Mouse (Mus musculus) CH12.LX (cell line): ENCODE results near the gene Acadvl. TPM values are rescaled to one million over a fixed set of nuclear protein-coding genes. Genes with fewer than 3 reads are reported as not detected.

Source experiments
- DNase-seq: peaks from one replicate; pipeline ENCODE4 v3.0.0-alpha.2; 2013; ENCODE audit errors: extremely low read depth
- H3K27ac ChIP-seq: 2 replicates; pipeline ENCODE4 v1.5.1; 2012; ENCODE audit warnings: low read depth, mild to moderate bottlenecking, control low read depth, moderate library complexity; ENCODE audit not compliant: insufficient read depth
- H3K27me3 ChIP-seq: replicated peaks from 2 replicates; pipeline ENCODE3; 2012; ENCODE audit warnings: inconsistent platforms
- H3K36me3 ChIP-seq, 2 experiments: replicated peaks in 1 of 2; 2 replicates each; pipeline versions ENCODE3 to v1.6.1; 2012; ENCODE audit warnings: inconsistent platforms in 1 of 2, low read length in 1 of 2, mild to moderate bottlenecking in 1 of 2, mixed read lengths in 1 of 2, moderate library complexity in 1 of 2; ENCODE audit not compliant: control insufficient read depth in 1 of 2, insufficient read depth in 1 of 2
- H3K4me1 ChIP-seq, 2 experiments: 2 replicates each; pipeline ENCODE4 v1.6.1; 2012; ENCODE audit warnings: inconsistent platforms in 1 of 2, moderate library complexity in 1 of 2; ENCODE audit not compliant: insufficient read depth in 2 of 2, control insufficient read depth in 1 of 2
- H3K4me2 ChIP-seq: 2 replicates; pipeline ENCODE4 v1.6.1; 2012; ENCODE audit warnings: low read depth, mild to moderate bottlenecking, control low read depth; ENCODE audit not compliant: poor library complexity, insufficient read depth, severe bottlenecking
- H3K4me3 ChIP-seq, 3 experiments: fragments of 150-350 bp in 1 of 3; sonication (generic) in 1 of 3; replicated peaks in 1 of 3; 2 replicates each; pipeline versions ENCODE3 to v1.5.1; 2011 to 2012; ENCODE audit warnings: low read depth in 2 of 3, low read length in 2 of 3, mild to moderate bottlenecking in 2 of 3, moderate library complexity in 2 of 3, control low read depth in 1 of 3, improper control_type of control experiment in 1 of 3, inconsistent platforms in 1 of 3, mixed read lengths in 1 of 3; ENCODE audit not compliant: poor library complexity in 1 of 3
- H3K79me2 ChIP-seq: replicated peaks from 2 replicates; pipeline ENCODE4 v1.6.1; 2012; ENCODE audit warnings: mild to moderate bottlenecking, moderate library complexity; ENCODE audit not compliant: control insufficient read depth, poor library complexity, insufficient read depth, severe bottlenecking; ENCODE audit errors: extremely low read depth
- H3K9ac ChIP-seq: 2 replicates; pipeline ENCODE4 v1.6.1; 2012; ENCODE audit warnings: low read depth, mild to moderate bottlenecking, control low read depth, moderate library complexity; ENCODE audit not compliant: insufficient read depth
- H3K9me3 ChIP-seq: replicated peaks from 2 replicates; pipeline ENCODE3; 2012; ENCODE audit warnings: low read length, inconsistent platforms, mixed read lengths
- BHLHE40 ChIP-seq: IDR thresholded peaks from 2 replicates; pipeline ENCODE4 v1.6.1; 2011; ENCODE audit warnings: mild to moderate bottlenecking, low read depth, low read length, improper control_type of control experiment
- CHD1 ChIP-seq: IDR thresholded peaks from 2 replicates; pipeline ENCODE4 v1.6.1; 2012; ENCODE audit warnings: low read depth, low read length, improper control_type of control experiment, inconsistent platforms
- CHD2 ChIP-seq: IDR thresholded peaks from 2 replicates; pipeline ENCODE4 v1.6.1; 2011; ENCODE audit warnings: low read length, improper control_type of control experiment
- CTCF ChIP-seq, 2 experiments: IDR thresholded peaks in 1 of 2; conservative IDR thresholded peaks in 1 of 2; 2 replicates each; pipeline ENCODE4 v1.5.1; 2011 to 2012; ENCODE audit warnings: low read depth in 2 of 2, low read length in 2 of 2, improper control_type of control experiment in 1 of 2, inconsistent platforms in 1 of 2, mild to moderate bottlenecking in 1 of 2, moderate library complexity in 1 of 2
- ELF1 ChIP-seq: IDR thresholded peaks from 2 replicates; pipeline ENCODE4 v1.6.1; 2014; ENCODE audit warnings: low read depth, mild to moderate bottlenecking, inconsistent platforms, low read length, improper control_type of control experiment
- ETS1 ChIP-seq: conservative IDR thresholded peaks from 2 replicates; pipeline ENCODE4 v1.6.1; 2012; ENCODE audit warnings: low read depth, mild to moderate bottlenecking, inconsistent platforms, low read length, improper control_type of control experiment, moderate library complexity
- HCFC1 ChIP-seq: IDR thresholded peaks from 2 replicates; pipeline ENCODE4 v1.6.1; 2012; ENCODE audit warnings: low read depth, mild to moderate bottlenecking, inconsistent platforms, low read length, improper control_type of control experiment
- IRF4 ChIP-seq: IDR thresholded peaks from 2 replicates; pipeline ENCODE4 v1.6.1; 2014; ENCODE audit warnings: low read depth, mild to moderate bottlenecking, inconsistent platforms, low read length, improper control_type of control experiment
- JUND ChIP-seq: conservative IDR thresholded peaks from 2 replicates; pipeline ENCODE4 v1.6.1; 2011; ENCODE audit warnings: low read depth, low read length, improper control_type of control experiment
- KAT2A ChIP-seq: IDR thresholded peaks from 2 replicates; pipeline ENCODE4 v1.6.1; 2012; ENCODE audit warnings: low read length, improper control_type of control experiment, inconsistent platforms; ENCODE audit not compliant: insufficient replicate concordance
- MAFK ChIP-seq: IDR thresholded peaks from 2 replicates; pipeline ENCODE4 v1.6.1; 2011; ENCODE audit warnings: low read length, improper control_type of control experiment; ENCODE audit not compliant: insufficient replicate concordance
- MAX ChIP-seq: IDR thresholded peaks from 2 replicates; pipeline ENCODE4 v1.6.1; 2011; ENCODE audit warnings: low read length, improper control_type of control experiment
- MAZ ChIP-seq: IDR thresholded peaks from 2 replicates; pipeline ENCODE4 v1.6.1; 2012; ENCODE audit warnings: low read depth, mild to moderate bottlenecking, inconsistent platforms, low read length, improper control_type of control experiment, moderate library complexity
- MXI1 ChIP-seq: IDR thresholded peaks from 2 replicates; pipeline ENCODE4 v1.6.1; 2011; ENCODE audit warnings: mild to moderate bottlenecking, low read depth, low read length, improper control_type of control experiment
- MYC ChIP-seq: IDR thresholded peaks from 2 replicates; pipeline ENCODE4 v1.6.1; 2011; ENCODE audit warnings: low read depth, mild to moderate bottlenecking, improper control_type of control experiment, low read length
- PAX5 ChIP-seq: IDR thresholded peaks from 2 replicates; pipeline ENCODE4 v1.6.1; 2012; ENCODE audit warnings: low read length, inconsistent platforms, mixed read lengths
- POLR2AphosphoS2 ChIP-seq: IDR thresholded peaks from 2 replicates; pipeline ENCODE4 v1.6.1; 2011; ENCODE audit warnings: low read depth, low read length, improper control_type of control experiment
- RCOR1 ChIP-seq: conservative IDR thresholded peaks from 2 replicates; pipeline ENCODE4 v1.6.1; 2012; ENCODE audit warnings: low read depth, mild to moderate bottlenecking, inconsistent platforms, low read length, improper control_type of control experiment
- SMC3 ChIP-seq: IDR thresholded peaks from 2 replicates; pipeline ENCODE4 v1.6.1; 2011; ENCODE audit warnings: low read depth, low read length, improper control_type of control experiment
- UBTF ChIP-seq: IDR thresholded peaks from 2 replicates; pipeline ENCODE4 v1.6.1; 2012; ENCODE audit warnings: low read depth, mild to moderate bottlenecking, inconsistent platforms, low read length, improper control_type of control experiment, moderate library complexity
- ZC3H11A ChIP-seq: IDR thresholded peaks from 2 replicates; pipeline ENCODE4 v1.6.1; 2012; ENCODE audit warnings: low read depth, mild to moderate bottlenecking, inconsistent platforms, low read length, improper control_type of control experiment
- ZKSCAN1 ChIP-seq: IDR thresholded peaks from 2 replicates; pipeline ENCODE4 v1.6.1; 2012; ENCODE audit warnings: low read depth, inconsistent platforms, low read length, improper control_type of control experiment, borderline replicate concordance
- ZMIZ1 ChIP-seq: IDR thresholded peaks from 2 replicates; pipeline ENCODE4 v1.6.1; 2012; ENCODE audit warnings: low read depth, mild to moderate bottlenecking, inconsistent platforms, low read length, improper control_type of control experiment
- ZNF384 ChIP-seq: IDR thresholded peaks from 2 replicates; pipeline ENCODE4 v1.6.1; 2012; ENCODE audit warnings: low read depth, low read length, improper control_type of control experiment, inconsistent platforms
- dilution Hi-C: fragments of 300-500 bp; cut with MboI; formaldehyde crosslinking; loops from 2 replicates; pipeline ENCODE4 v1.14.3; 2020; ENCODE audit warnings: low sequenced_read_pairs; ENCODE audit not compliant: extremely low pct_unique_long_range_greater_than_20kb, extremely low pct_ligation_motif_present
- in situ Hi-C: fragments of 300-500 bp; cut with MboI; formaldehyde crosslinking; loops from 3 replicates; pipeline ENCODE4 v1.14.3; 2019; ENCODE audit warnings: low sequenced_read_pairs, low pct_ligation_motif_present, low pct_unique_long_range_greater_than_20kb, mixed read lengths
- polyA plus RNA-seq: library from polyadenylated mRNA; unstranded; fragments of >175 nt; gene quantifications from 2 replicates; pipeline ENCODE4 v1.2.1, GENCODE M21; 2012; ENCODE audit warnings: low read depth; ENCODE audit not compliant: insufficient read length
- total RNA-seq, 2 experiments: library from RNA; depleted of rRNA; stranded (reverse); fragments of 300-350 nt in 1 of 2; fragments of >200 nt in 1 of 2; gene quantifications; 2 replicates each; pipeline ENCODE4 v1.2.3; 2012 to 2014

Acadvl gene
- total and polyA plus RNA-seq, 3 experiments, result 76.9 to 148 (median 81.8) TPM

DNA sequence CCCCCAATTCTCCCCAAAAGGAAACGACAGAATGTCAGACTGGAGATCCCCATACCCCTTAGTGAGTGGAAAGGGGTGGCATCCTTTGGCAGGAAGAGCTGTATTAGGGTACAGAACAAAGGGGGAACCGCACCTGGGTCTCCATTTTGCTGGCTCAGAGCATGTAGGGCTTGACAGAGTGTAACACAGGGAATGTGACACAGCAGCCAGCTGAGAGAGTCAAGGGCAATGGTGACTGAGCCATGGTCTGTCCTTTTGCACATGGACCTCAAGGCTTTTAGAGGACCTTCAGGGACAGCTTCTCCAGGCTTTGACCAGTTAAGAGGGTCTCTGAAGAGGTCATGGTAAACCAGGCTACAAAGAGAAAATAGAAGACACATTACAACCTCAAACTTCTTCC lies 40.3 kb downstream of the Acadvl start:
- Histone ChIP-seq H3K4me3 (no peak overlapping the region), H3K27me3 (no peaks in the 10 kb centered on the region), H3K4me2 (no peak overlapping the region), H3K9ac (no peak overlapping the region), H3K9me3 (peaks cover 2% of the 10 kb centered on the region), H3K79me2 (peaks cover 16% of the 10 kb centered on the region), H3K4me1 (peaks cover 12 to 44% of the 10 kb centered on the region in 2 experiments), H3K36me3 (peaks cover 47 to 75% of the 10 kb centered on the region in 2 experiments), H3K27ac (no peak overlapping the region)
- in situ Hi-C loops, result no loop called here
- TF ChIP-seq HCFC1 (no peak), RCOR1 (no peak), CHD2 (no peak), MXI1 (no peak), KAT2A (no peak), MYC (no peak)
- no peak for DNase-seq
- dilution Hi-C loops, result no loop called here

DNA sequence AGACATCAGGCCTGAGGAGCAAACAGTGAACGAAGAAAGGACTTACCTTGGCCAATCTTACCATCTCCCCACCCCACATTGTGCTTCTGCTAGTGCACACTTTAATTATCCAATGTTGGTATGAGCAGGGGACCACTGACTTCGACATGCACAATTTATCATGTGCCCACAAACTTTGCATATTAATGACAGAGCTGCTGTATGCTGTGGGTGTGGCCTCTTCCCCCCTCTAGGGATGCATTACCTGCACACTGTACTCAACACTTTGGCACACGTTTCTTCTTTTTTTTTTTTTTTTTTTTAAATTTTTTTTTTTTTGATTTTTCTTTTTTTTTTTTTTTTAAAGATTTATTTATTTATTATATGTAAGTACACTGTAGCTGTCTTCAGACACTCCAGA lies 44.4 kb downstream of the Acadvl start:
- peak; percentile 65 for TF ChIP-seq ZNF384
- no peak for TF ChIP-seq ZC3H11A
- TF ChIP-seq ZKSCAN1, result no peak
- no peak for TF ChIP-seq ELF1
- TF ChIP-seq, all 38 proteins: peak for 1
- Histone ChIP-seq H3K27me3 (no peaks in the 10 kb centered on the region), H3K4me3 (peak overlapping the region in 1 of 3 experiments; percentile 1), H3K27ac (peak overlapping the region; percentile 81), H3K4me1 (peaks cover 14 to 49% of the 10 kb centered on the region in 2 experiments), H3K9ac (no peak overlapping the region), H3K4me2 (peak overlapping the region; percentile 52), H3K79me2 (0 out of 2 replicates have a peak, but pooled peaks cover 2% of the 10 kb centered on the region), H3K36me3 (peaks cover 44 to 73% of the 10 kb centered on the region in 2 experiments), H3K9me3 (peaks cover 12% of the 10 kb centered on the region)
- peak; percentile 66 for DNase-seq
- dilution Hi-C loops, result no loop called here
- in situ Hi-C loops, result no loop called here

DNA sequence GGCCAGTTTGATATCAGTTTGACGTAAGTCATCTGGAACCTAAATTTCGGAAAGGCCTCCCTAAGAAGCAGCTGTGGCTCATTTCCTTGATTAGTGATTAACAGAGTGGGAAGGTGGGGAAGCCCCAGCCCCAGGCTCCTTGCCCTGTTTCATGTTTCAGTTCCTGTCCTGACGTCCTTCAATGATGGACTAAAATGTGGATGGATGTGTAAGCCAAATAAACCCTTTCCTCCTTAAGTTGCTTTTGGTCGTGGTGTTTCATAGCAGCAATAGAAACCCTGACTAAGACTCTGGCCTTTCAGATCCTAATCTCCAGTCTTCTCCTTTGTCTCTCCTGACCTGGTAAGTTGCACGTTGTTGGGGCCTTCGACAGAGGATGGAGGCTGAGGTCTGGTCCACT lies 45.0 kb downstream of the Acadvl start:
- no peaks in the 10 kb centered on the region for H3K27me3 ChIP-seq
- peaks cover 42 to 68% of the 10 kb centered on the region in 2 experiments for H3K36me3 ChIP-seq
- H3K4me3 ChIP-seq, result peak overlapping the region in 1 of 3 experiments; percentile 1
- dilution Hi-C loops (no loop called here), in situ Hi-C loops (no loop called here)
- H3K9me3 ChIP-seq, result peaks cover 17% of the 10 kb centered on the region
- 0 out of 2 replicates have a peak, but pooled peaks cover 2% of the 10 kb centered on the region for H3K79me2 ChIP-seq
- peak overlapping the region; percentile 81 for H3K27ac ChIP-seq
- H3K4me1 ChIP-seq, result peaks cover 14 to 49% of the 10 kb centered on the region in 2 experiments
- peak overlapping the region; percentile 52 for H3K4me2 ChIP-seq
- no peak overlapping the region for H3K9ac ChIP-seq
- DNase-seq, result peak; percentile 80
- peak; percentile 52; the same call in 1 of the 2 replicates for TF ChIP-seq POLR2AphosphoS2
- no peak; the same call in 1 of the 2 replicates for TF ChIP-seq JUND
- TF ChIP-seq ZKSCAN1, result no peak
- TF ChIP-seq MAZ, result no peak
- TF ChIP-seq UBTF, result no peak
- no peak for TF ChIP-seq MAFK
- TF ChIP-seq RCOR1, result no peak; the same call in 1 of the 2 replicates
- no peak for TF ChIP-seq CTCF (conservative IDR thresholded peaks at IDR 0.05 in 1 of 2, IDR thresholded peaks at IDR 0.05 in 1 of 2; ENCODE audit: low read depth in 2 of 2, low read length in 2 of 2)
- TF ChIP-seq MYC, result peak; percentile 65
- TF ChIP-seq IRF4, result peak; percentile 96
- TF ChIP-seq CHD1, result no peak
- peak; percentile 31 for TF ChIP-seq ELF1
- no peak for TF ChIP-seq CHD2
- no peak; the same call in 1 of the 2 replicates for TF ChIP-seq BHLHE40
- TF ChIP-seq PAX5, result no peak
- no peak for TF ChIP-seq SMC3
- peak; percentile 74; the same call in 1 of the 2 replicates for TF ChIP-seq ETS1
- TF ChIP-seq MAX, result peak; percentile 63; the same call in 1 of the 2 replicates
- TF ChIP-seq ZMIZ1, result no peak
- no peak for TF ChIP-seq ZC3H11A
- TF ChIP-seq KAT2A, result no peak
